Mouse (Mus musculus) embryonic facial prominence, embryonic 11.5 days (tissue): Measurements from ENCODE around the gene Ak7. TPM values are rescaled to one million over a fixed set of nuclear protein-coding genes. Genes with fewer than 3 reads are reported as not detected.

Experiments used
- polyA plus RNA-seq: library from polyadenylated mRNA; unstranded; fragments of >200 nt; fragmentation: Nextera tagmentation; extraction: Ambion mirVana; gene quantifications from 2 replicates; pipeline ENCODE4 v1.2.1, GENCODE M21; 2014

The Ak7 gene
- polyA plus RNA-seq, 1 experiment from 2014 or later = not detected

Other genes with a start within 250 kb of the Ak7 start
- 0.17 and 0.21 TPM in 2 replicates for gene Bdkrb2, start 142.8 kb upstream of the Ak7 start, polyA plus RNA-seq
- gene Bdkrb1, start 102.9 kb upstream of the Ak7 start, polyA plus RNA-seq = 0.17 TPM in 1 of 2 replicates, not detected in the other
- 34.5 and 36.2 TPM in 2 replicates for gene Gskip, start 21.1 kb upstream of the Ak7 start, polyA plus RNA-seq
- gene Atg2b, start 20.8 kb upstream of the Ak7 start, polyA plus RNA-seq = 11.7 and 12.6 TPM in 2 replicates
- gene Papola, start 78.7 kb downstream of the Ak7 start, polyA plus RNA-seq = 245 and 292 TPM in 2 replicates